Mouse (Mus musculus) intestine, embryonic 16.5 days (tissue): ENCODE measurements around the gene Tcp11l2. TPM values are rescaled to one million over a fixed set of nuclear protein-coding genes. Genes with fewer than 3 reads are reported as not detected.

Experiments used
- ATAC-seq: fragments of 200-750 bp; cut with Nextera tagmentation; 2 replicates; pipeline ENCODE4 v1.8.0; 2017; ENCODE audit warnings: moderate TSS enrichment, moderate library complexity
- H3K27ac ChIP-seq: fragments of 300-500 bp; sonication (generic); 2 replicates; pipeline ENCODE4 v1.5.1; 2014; ENCODE audit warnings: mild to moderate bottlenecking, low read length
- H3K27me3 ChIP-seq: fragments of 300-500 bp; sonication (generic); replicated peaks from 2 replicates; pipeline ENCODE4 v1.6.1; 2014; ENCODE audit warnings: low read length, control low read depth, mixed read lengths; ENCODE audit not compliant: control insufficient read depth, insufficient read depth
- H3K36me3 ChIP-seq: fragments of 300-500 bp; sonication (generic); 2 replicates; pipeline ENCODE4 v1.6.1; 2014; ENCODE audit warnings: low read length, control low read depth; ENCODE audit not compliant: control insufficient read depth, insufficient read depth
- H3K4me1 ChIP-seq: fragments of 300-500 bp; sonication (generic); 2 replicates; pipeline ENCODE4 v1.6.1; 2014; ENCODE audit warnings: low read length, control low read depth, mixed read lengths; ENCODE audit not compliant: control insufficient read depth, insufficient read depth
- H3K4me2 ChIP-seq: fragments of 300-500 bp; sonication (generic); 2 replicates; pipeline ENCODE4 v1.6.1; 2014; ENCODE audit warnings: low read depth, low read length, control low read depth
- H3K4me3 ChIP-seq: fragments of 300-500 bp; sonication (generic); 2 replicates; pipeline ENCODE4 v1.5.1; 2014; ENCODE audit warnings: mild to moderate bottlenecking, low read length
- H3K9ac ChIP-seq: fragments of 300-500 bp; sonication (generic); 2 replicates; pipeline ENCODE4 v1.6.1; 2014; ENCODE audit warnings: low read depth, low read length
- H3K9me3 ChIP-seq: fragments of 300-500 bp; sonication (generic); 2 replicates; pipeline ENCODE4 v1.6.1; 2016; ENCODE audit warnings: low read length, control low read depth; ENCODE audit not compliant: control insufficient read depth
- WGBS: fragments of 180-500 bp; shearing (Covaris S2); extraction: QIAGEN DNeasy Blood & Tissue Kit; methylation state at CpG from one replicate; pipeline ENCODE4 v1.1.7; 2014; 5-methylcytosine and 5-hydroxymethylcytosine counted together
- polyA plus RNA-seq: library from polyadenylated mRNA; unstranded; fragments of >200 nt; fragmentation: Nextera tagmentation; extraction: Ambion mirVana; gene quantifications from 2 replicates; pipeline ENCODE4 v1.2.1, GENCODE M21; 2015

Tcp11l2 gene
- polyA plus RNA-seq, 1 experiment from 2014 or later, result 13.4 TPM

DNA sequence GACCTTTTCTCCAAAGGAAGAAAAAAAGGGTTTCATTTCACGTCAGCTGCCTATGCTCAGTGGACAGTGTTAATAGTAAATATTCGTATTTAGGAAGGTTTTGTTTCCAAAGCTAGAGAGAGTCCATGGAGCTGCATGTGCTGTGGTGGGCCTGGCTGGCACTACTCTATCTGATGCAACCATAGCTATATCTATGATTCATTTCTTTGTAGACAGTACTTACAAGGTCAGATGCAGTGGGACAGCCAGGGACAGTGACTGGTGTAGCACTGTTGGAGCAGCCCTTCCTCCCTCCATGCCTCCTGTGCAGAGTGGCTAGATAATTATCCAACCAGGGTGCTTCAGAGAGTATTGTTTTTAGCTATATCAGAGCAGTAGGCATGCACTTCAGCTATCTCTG is 35.9 kb downstream of the Tcp11l2 start:
- Histone ChIP-seq H3K27ac (no peak overlapping the region), H3K4me1 (no peaks in the 10 kb centered on the region), H3K4me2 (no peak overlapping the region), H3K9me3 (no peaks in the 10 kb centered on the region), H3K4me3 (no peak overlapping the region), H3K36me3 (no peaks in the 10 kb centered on the region), H3K27me3 (no peaks in the 10 kb centered on the region), H3K9ac (no peak overlapping the region)
- WGBS, result 81% methylated on average over 2 of the region's 2 CpGs
- no peak for ATAC-seq

DNA sequence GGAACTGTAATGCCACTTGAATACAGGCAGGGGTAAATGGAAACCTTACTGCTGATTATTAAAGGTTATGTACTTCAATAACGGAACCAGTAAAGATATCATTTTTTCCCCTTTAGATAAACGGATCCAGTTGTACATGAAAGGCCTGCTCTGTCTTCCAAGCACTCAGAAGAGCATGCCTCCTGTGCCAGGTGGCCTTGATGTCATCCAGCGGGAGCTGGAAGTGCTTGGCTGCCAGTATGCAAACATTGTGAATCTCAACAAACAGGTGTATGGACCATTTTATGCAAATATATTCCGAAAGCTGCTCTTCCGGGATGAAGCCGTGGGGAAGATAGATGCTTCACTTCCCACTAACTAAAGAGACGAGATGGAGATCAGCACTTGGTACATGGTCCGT is 36.9 kb downstream of the Tcp11l2 start:
- no peaks in the 10 kb centered on the region for H3K4me1 ChIP-seq
- H3K4me2 ChIP-seq, result no peak overlapping the region
- no peaks in the 10 kb centered on the region for H3K36me3 ChIP-seq
- ATAC-seq, result no peak
- no peaks in the 10 kb centered on the region for H3K27me3 ChIP-seq
- H3K27ac ChIP-seq, result no peak overlapping the region
- no peak overlapping the region for H3K9ac ChIP-seq
- H3K9me3 ChIP-seq, result no peaks in the 10 kb centered on the region
- WGBS, result 78% methylated on average over 8 of the region's 8 CpGs
- H3K4me3 ChIP-seq, result no peak overlapping the region

DNA sequence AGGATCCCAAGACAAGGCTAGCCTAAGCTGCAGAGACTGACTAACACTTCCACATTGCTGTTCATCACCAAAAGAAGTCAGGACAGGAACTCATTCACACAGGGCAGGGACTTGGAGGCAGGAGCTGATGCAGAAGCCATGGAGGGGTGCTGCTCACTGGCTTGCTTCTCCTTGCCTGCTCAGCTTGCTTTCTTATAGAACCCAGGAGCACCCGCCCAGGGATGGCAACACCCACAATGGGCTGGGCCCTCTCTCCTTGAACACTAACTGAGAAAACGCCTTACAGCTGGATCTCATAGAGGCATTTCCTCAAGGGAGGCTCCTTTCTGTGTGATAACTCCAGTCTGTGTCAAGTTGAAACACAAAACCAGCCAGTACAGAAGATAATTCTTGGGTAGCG is 38.6 kb downstream of the Tcp11l2 start:
- no peak overlapping the region for H3K9ac ChIP-seq
- H3K9me3 ChIP-seq, result no peaks in the 10 kb centered on the region
- WGBS, result 67% methylated on average over 3 of the region's 3 CpGs
- H3K4me3 ChIP-seq, result no peak overlapping the region
- no peak overlapping the region for H3K27ac ChIP-seq
- H3K4me2 ChIP-seq, result no peak overlapping the region
- ATAC-seq, result no peak
- no peaks in the 10 kb centered on the region for H3K4me1 ChIP-seq
- H3K36me3 ChIP-seq, result no peaks in the 10 kb centered on the region
- H3K27me3 ChIP-seq, result no peaks in the 10 kb centered on the region

DNA sequence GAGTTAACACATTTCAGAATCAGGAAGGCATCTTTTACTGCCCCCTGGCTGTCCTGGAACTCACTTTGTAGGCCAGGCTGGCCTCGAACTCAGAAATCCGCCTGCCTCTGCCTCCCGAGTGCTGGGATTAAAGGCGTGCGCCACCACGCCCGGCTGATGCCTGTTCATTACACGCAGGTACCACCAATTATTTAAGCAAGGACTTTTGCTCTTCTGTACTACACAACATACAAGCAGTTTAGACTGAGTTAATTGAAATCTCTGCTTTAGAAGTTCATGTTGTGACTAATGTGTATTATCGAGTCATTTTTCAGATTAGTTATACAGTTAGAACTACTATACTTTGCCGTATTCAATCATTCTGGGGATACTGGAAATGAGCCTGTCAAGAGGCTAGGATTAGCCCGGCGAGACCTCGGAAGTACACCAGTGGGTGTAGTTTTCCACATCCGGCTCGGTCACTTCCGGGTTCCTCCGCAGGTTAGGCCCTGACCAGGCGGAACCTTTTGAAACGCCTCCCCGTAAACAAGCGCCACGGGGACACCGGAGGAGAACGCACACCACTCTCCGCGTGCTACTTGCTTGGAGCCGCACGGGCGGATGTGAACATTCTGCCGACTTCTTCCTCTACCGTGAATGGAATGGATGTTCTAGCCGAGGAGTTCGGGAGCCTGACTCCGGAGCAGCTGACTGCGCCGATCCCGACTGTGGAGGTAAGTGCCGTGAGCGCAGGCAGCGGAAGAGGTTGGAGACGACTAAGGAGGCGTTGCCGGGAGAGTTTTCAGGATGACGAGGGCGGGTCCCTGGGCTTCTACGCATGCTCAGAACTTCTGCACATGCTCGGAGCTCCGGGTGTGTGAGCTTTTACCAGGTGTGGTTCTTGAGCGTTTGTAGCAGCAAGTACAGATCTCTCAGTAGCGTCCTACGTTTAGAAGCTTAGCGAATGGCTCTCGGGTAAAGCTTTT is 45.7 kb downstream of the Tcp11l2 start, which contains the start of gene Polr3b:
Polr3b (plus strand) TSS at position 467 of the 965 bp plus-strand sequence.
- Histone ChIP-seq H3K4me3 (peak within 1 kb of the TSS; percentile 78), H3K36me3 (no peaks in the 10 kb centered on the region), H3K4me2 (peak within 1 kb of the TSS; percentile 67), H3K27me3 (no peaks in the 10 kb centered on the region), H3K9me3 (no peaks in the 10 kb centered on the region), H3K27ac (peak within 1 kb of the TSS; percentile 95), H3K9ac (peak within 1 kb of the TSS; percentile 79), H3K4me1 (peaks cover 4% of the 10 kb centered on the region; the same call in 1 of the 2 replicates)
- WGBS, result 6% methylated on average over 53 of the region's 53 CpGs
- ATAC-seq, result peak; percentile 99

DNA sequence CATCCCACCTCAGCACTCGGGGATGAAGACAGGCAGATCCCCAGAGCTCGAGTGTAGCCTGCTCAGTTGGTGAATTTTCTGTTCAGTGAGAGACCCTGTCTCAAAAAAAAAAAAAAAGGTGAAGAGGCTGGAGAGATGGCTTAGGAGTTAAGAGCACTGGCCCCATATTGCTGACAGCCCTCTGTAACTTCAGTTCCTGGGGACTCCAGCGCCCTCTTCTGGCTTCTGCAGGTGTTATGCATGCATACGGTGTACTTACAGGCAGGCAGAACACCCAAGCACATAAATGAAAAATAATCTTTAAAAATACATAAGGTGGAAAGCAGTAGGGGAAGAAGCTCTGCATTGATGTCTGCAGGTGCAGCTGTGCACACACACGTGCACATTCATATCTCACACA is 54.8 kb downstream of the Tcp11l2 start:
- Histone ChIP-seq H3K9me3 (no peaks in the 10 kb centered on the region), H3K27ac (no peak overlapping the region), H3K9ac (no peak overlapping the region), H3K4me2 (no peak overlapping the region), H3K4me1 (no peaks in the 10 kb centered on the region), H3K4me3 (no peak overlapping the region), H3K36me3 (0 out of 2 replicates have a peak, but pooled peaks cover 9% of the 10 kb centered on the region), H3K27me3 (no peaks in the 10 kb centered on the region)
- WGBS, result 65% methylated on average over 5 of the region's 5 CpGs
- ATAC-seq, result no peak

DNA sequence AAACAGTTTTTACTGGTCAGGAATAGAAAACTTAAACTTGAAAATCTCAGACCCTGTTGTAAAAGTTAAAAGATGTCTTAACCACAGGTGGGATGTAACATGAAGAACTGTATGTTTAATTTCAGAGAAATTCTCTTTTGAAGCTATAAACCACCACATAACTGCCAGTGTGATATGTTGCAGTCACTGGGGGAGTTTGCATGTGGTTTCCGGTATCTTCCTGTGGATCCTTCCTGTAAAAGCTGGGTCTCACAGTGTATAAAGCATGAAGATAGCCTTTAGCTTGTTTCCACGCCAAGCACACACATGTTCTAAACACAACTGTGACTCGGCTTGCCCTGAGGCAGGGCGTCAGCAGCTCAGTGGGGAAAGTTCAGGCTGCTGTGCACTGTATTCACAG is 55.6 kb downstream of the Tcp11l2 start:
- H3K36me3 ChIP-seq, result peaks cover 11% of the 10 kb centered on the region; the same call in 1 of the 2 replicates
- no peaks in the 10 kb centered on the region for H3K27me3 ChIP-seq
- no peak overlapping the region for H3K27ac ChIP-seq
- no peaks in the 10 kb centered on the region for H3K4me1 ChIP-seq
- H3K9ac ChIP-seq, result no peak overlapping the region
- no peak overlapping the region for H3K4me3 ChIP-seq
- H3K4me2 ChIP-seq, result no peak overlapping the region
- no peaks in the 10 kb centered on the region for H3K9me3 ChIP-seq
- WGBS, result 87% methylated on average over 4 of the region's 4 CpGs
- no peak for ATAC-seq

DNA sequence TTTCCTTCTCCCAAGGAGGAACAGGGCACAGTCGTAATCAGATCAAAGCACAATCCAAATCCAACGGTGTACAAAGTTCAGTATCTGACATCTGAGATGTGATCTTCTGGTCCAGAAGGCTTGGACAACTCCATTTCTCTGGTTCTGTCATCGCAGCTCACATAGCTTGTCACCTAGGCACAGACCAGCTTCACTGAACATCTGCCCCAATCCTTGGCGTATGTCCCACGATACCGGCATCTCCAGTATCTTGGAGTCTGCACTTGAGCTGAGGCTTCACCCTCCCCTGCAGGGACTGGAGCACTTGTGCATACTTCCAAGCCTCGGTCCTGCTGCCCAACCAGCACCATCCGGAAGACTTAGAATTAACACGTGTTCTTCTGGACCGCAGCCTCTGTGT is 60.2 kb downstream of the Tcp11l2 start:
- Histone ChIP-seq H3K9me3 (no peaks in the 10 kb centered on the region), H3K27me3 (no peaks in the 10 kb centered on the region), H3K9ac (no peak overlapping the region), H3K4me1 (no peaks in the 10 kb centered on the region), H3K36me3 (peaks cover 13% of the 10 kb centered on the region; the same call in 1 of the 2 replicates), H3K4me2 (no peak overlapping the region), H3K27ac (no peak overlapping the region), H3K4me3 (no peak overlapping the region)
- no peak for ATAC-seq
- WGBS, result 97% methylated on average over 10 of the region's 10 CpGs

DNA sequence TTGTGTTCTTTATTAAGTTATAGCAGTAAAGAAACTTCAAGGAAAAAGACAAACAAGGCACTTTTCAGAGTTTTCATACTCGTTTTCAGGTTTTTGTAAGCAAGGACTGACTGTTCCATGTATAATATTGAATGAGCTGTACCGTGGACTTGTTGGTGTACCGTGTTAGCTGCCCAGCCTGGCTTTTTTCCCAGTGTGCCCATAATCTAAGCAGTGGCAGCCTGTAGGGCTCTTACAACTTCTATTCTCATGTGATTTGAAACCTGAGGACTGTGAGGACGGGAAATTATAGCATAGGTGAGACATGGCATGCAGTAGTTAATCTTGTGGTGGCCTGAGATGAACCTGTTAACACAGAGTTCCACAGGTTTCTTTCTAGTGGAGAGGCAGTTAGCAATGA is 62.0 kb downstream of the Tcp11l2 start:
- Histone ChIP-seq H3K4me3 (no peak overlapping the region), H3K9me3 (no peaks in the 10 kb centered on the region), H3K27me3 (no peaks in the 10 kb centered on the region), H3K4me1 (no peaks in the 10 kb centered on the region), H3K36me3 (peaks cover 6% of the 10 kb centered on the region; the same call in 1 of the 2 replicates), H3K27ac (no peak overlapping the region), H3K9ac (no peak overlapping the region), H3K4me2 (no peak overlapping the region)
- no peak for ATAC-seq
- 91% methylated on average over 4 of the region's 4 CpGs for WGBS

DNA sequence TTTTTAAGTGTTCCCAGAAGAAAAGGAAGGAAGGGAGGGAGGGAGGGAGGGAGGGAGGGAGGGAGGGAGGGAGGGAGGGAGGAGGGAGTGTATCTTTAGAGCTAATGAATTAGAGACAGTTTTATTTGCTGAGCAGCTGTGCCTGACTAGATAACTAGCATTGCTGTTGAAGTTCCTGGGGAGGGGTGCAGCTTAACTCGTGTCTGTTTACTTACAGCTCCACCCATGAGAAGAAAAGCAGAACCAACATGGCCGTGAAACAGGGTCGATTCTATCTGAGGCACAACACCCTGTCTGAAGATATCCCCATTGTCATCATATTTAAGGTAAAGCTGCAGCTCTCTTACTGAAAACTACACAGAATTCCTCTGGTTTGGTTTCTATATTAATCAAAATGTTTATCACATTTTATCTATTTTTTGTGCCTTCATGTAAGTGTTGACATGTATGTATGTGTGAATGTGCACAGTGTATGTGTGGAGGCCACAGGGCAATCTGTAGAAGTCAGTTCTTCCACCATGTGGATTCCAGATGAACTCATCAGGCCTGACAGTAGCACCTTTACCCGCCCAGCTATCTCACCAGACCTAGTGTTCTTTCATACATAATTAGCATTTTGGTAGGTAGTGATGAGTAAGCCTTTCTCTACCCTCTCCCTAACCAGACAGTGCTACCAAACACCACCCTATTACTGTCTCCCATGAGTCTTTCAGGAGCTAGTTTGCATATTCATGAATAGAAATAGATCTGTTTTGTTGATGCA is 63.3 kb downstream of the Tcp11l2 start:
- Histone ChIP-seq H3K4me1 (no peaks in the 10 kb centered on the region), H3K27me3 (no peaks in the 10 kb centered on the region), H3K4me2 (no peak overlapping the region), H3K9me3 (no peaks in the 10 kb centered on the region), H3K4me3 (no peak overlapping the region), H3K36me3 (peaks cover 4% of the 10 kb centered on the region; the same call in 1 of the 2 replicates), H3K9ac (no peak overlapping the region), H3K27ac (no peak overlapping the region)
- WGBS, result 59% methylated on average over 4 of the region's 4 CpGs
- ATAC-seq, result no peak
